Mouse (Mus musculus) cerebellum, adult 2 months (tissue): ENCODE measurements around the gene Smim4. TPM values are rescaled to one million over a fixed set of nuclear protein-coding genes. Genes with fewer than 3 reads are reported as not detected.

Source experiments
- DNase-seq, 2 experiments: peaks; one replicate each; pipeline ENCODE4 v3.0.0; 2021
- H3K27ac ChIP-seq: fragments of 200-500 bp; 2 replicates; pipeline ENCODE4 v1.5.1; 2012; ENCODE audit warnings: low read length, control low read depth, inconsistent platforms; ENCODE audit not compliant: insufficient read depth
- H3K27me3 ChIP-seq: fragments of 200-500 bp; 2 replicates; pipeline ENCODE4 v1.6.1; 2012; ENCODE audit warnings: inconsistent platforms, mild to moderate bottlenecking, low read length, moderate library complexity; ENCODE audit not compliant: control insufficient read depth, insufficient read depth
- H3K4me1 ChIP-seq: fragments of 200-500 bp; 2 replicates; pipeline ENCODE4 v1.6.1; 2011; ENCODE audit warnings: low read length; ENCODE audit not compliant: control insufficient read depth, insufficient read depth
- H3K4me3 ChIP-seq: fragments of 200-500 bp; replicated peaks from 2 replicates; pipeline ENCODE3; 2011; ENCODE audit warnings: mild to moderate bottlenecking, low read depth, low read length, control low read depth; ENCODE audit not compliant: insufficient read depth
- CTCF ChIP-seq: fragments of 200-500 bp; IDR thresholded peaks from 2 replicates; pipeline ENCODE4 v1.5.1; 2011; ENCODE audit warnings: low read depth, mild to moderate bottlenecking, control low read depth, low read length, moderate library complexity, borderline replicate concordance; ENCODE audit not compliant: insufficient read depth
- POLR2A ChIP-seq: fragments of 200-500 bp; IDR thresholded peaks from 2 replicates; pipeline ENCODE4 v1.6.1; 2011; ENCODE audit warnings: low read length, control low read depth, borderline replicate concordance; ENCODE audit not compliant: insufficient read depth
- WGBS: fragments of 180-500 bp; shearing (Covaris S2); methylation state at CpG from one replicate; pipeline ENCODE4 v1.1.7; 2018; 5-methylcytosine and 5-hydroxymethylcytosine counted together
- polyA plus RNA-seq: library from polyadenylated mRNA; depleted of rRNA; stranded (reverse); fragments of >200 nt; gene quantifications from 2 replicates; pipeline ENCODE4 v1.2.3, GENCODE M21; 2012

Smim4 gene
- polyA plus RNA-seq, 1 experiment, result 35.3 TPM

DNA sequence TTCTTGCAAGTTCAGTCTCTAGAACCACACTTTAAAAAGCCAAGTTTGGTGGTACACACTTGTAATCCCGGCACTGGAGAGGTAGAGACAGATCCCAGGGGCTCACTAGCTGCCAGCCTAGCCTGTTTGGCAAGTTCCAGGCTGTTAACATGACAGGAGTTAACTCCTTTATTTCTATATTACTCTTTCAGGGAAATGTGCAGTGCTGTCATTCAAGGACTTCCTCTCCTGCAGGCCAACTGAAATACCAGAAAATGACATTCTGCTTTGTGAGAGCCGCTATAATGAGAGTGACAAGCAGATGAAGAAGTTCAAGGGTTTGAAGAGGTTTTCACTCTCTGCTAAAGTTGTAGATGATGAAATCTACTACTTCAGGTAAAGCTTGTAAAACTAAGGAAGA, 23.6 kb downstream of the Smim4 start:
- TF ChIP-seq POLR2A (no peak), CTCF (no peak)
- no peak overlapping the region for H3K27ac ChIP-seq
- 83% methylated on average over 2 of the region's 2 CpGs for WGBS
- DNase-seq, result no peak
- no peaks in the 10 kb centered on the region for H3K27me3 ChIP-seq
- H3K4me1 ChIP-seq, result no peaks in the 10 kb centered on the region
- H3K4me3 ChIP-seq, result no peak overlapping the region

DNA sequence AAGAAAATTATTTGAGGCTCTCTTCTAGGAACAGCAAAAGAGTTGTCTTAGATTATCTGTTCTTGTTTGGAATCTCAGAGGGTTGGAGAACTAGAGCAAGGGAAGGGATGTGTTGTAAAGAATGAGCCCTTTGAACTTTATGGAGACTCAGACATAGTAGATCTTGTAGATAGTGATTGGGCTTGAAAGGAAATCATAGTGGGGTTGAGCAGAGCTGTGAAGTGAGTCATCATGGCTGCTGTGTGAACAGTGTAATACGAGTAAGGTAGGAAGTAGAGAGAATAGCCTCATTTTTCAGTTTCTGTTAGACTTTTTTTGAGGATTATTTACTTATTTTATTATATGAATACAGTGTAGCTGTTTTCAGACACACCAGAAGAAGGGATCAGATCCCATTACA, 38.8 kb downstream of the Smim4 start:
- no peak overlapping the region for H3K4me3 ChIP-seq
- no peak for DNase-seq
- WGBS, result 91% methylated on average over 1 of the region's 1 CpGs
- no peak overlapping the region for H3K27ac ChIP-seq
- H3K4me1 ChIP-seq, result no peaks in the 10 kb centered on the region
- H3K27me3 ChIP-seq, result no peaks in the 10 kb centered on the region
- TF ChIP-seq POLR2A, result no peak
- TF ChIP-seq CTCF, result no peak

- WGBS, result 92% methylated on average over 2 of the region's 2 CpGs
- no peak for DNase-seq
- H3K4me1 ChIP-seq, result no peaks in the 10 kb centered on the region
- no peak for TF ChIP-seq POLR2A
- H3K27ac ChIP-seq, result no peak overlapping the region
- no peaks in the 10 kb centered on the region for H3K27me3 ChIP-seq
- H3K4me3 ChIP-seq, result no peak overlapping the region
Observed at GRCm38 (mm10) chr14:31088515-31088914, 40.2 kb downstream of the Smim4 start.

DNA sequence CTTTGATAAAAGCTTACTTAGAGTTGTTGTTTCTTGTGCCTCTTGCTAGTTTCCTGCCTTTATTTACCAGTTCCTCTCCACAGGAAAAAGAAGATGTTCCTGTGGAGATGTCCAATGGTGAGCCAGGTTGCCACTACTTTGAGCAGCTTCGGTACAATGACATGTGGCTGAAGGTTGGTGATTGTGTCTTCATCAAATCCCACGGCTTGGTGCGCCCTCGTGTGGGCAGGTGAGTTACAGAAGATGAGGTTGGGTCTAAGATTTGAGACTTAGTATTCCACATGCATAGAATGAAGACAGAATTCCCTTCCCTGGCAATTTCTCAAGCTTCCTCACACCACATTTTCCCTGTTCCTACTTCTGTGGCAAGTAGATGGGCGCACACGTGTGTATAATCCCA, 41.3 kb downstream of the Smim4 start:
- 84% methylated on average over 6 of the region's 6 CpGs for WGBS
- TF ChIP-seq CTCF, result no peak
- no peak for TF ChIP-seq POLR2A

GRCm38 (mm10) chr14:31081147-31081546, 47.6 kb downstream of the Smim4 start:
- no peaks in the 10 kb centered on the region; the same call in 1 of the 2 replicates for H3K27me3 ChIP-seq
- no peak for DNase-seq
- no peak overlapping the region for H3K27ac ChIP-seq
- H3K4me1 ChIP-seq, result no peaks in the 10 kb centered on the region; the same call in 1 of the 2 replicates
- TF ChIP-seq POLR2A (no peak), CTCF (no peak)
- no peak overlapping the region for H3K4me3 ChIP-seq

More for the DNA sequence above, 41.3 kb downstream of the Smim4 start:
- DNase-seq, result no peak
- Histone ChIP-seq H3K27ac (no peak overlapping the region), H3K4me1 (no peaks in the 10 kb centered on the region), H3K27me3 (no peaks in the 10 kb centered on the region), H3K4me3 (no peak overlapping the region)

DNA sequence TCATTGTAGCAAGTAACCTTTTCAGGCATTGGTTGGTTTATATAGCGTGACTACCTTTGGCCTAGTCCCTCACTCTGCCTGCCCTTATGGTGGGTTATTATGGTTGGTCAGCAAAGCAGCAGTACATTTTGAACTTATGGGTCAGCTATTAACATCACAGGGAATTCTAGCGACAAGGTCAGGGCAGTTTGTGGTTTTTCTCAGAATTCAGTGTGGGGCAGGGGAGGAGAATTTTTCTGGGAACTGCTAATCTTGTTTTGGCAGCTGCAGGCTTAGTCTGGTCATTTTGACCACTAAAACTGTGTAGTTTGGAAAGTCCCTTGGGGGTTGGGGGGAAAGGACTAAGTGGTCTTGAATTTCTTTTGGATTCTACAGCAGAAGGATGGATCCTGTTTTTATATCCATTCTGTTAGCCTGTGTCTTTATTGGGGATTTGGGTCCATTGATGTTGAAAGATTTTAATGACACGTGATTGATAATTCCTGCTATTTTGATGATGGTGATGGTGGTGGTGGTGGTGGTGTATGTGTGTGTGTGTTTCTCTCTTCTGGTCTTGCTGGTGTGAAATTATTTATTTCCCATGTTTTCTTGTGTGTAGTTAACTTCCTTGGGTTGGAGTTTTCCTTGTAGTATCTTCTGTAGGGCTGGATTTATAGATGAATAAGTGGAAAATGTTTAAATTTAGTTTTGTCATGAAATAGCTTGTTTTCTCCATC, 49.3 kb downstream of the Smim4 start:
- no peaks in the 10 kb centered on the region; the same call in 1 of the 2 replicates for H3K4me1 ChIP-seq
- 96% methylated on average over 3 of the region's 3 CpGs for WGBS
- TF ChIP-seq POLR2A (no peak), CTCF (no peak)
- H3K27ac ChIP-seq, result no peak overlapping the region
- H3K27me3 ChIP-seq, result no peaks in the 10 kb centered on the region; the same call in 1 of the 2 replicates
- no peak for DNase-seq
- no peak overlapping the region for H3K4me3 ChIP-seq

DNA sequence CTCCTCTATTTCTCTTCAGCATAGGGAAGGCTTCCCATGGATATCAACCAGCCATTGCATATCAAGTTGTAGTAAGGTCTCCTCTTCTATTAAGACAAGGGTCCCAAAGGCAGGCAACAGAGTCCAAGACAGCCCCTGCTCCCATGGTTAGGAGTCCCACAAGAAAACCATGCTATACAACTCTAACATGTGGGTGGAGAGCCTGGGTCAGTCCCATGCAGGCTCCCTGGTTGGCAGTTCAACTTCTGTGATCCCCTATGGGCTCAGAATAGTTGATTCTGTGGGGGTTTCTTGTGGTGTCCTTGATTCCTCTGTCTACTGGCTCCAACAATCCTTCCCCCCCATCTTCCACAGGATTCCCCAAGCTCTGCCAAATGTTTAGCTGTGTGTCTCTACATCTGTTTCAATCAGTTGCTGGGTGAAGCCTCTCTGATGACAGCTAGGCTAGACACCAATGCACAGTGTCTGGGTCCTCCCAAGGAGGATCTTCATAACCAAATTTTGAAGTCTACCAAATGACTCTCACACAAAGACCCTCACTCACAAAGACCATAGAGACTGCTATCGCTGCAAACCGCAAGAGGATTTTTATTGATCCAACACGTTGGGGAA, 50.1 kb downstream of the Smim4 start:
- no peak for DNase-seq
- 98% methylated on average over 3 of the region's 3 CpGs for WGBS
- Histone ChIP-seq H3K4me1 (no peaks in the 10 kb centered on the region; the same call in 1 of the 2 replicates), H3K27ac (no peak overlapping the region), H3K27me3 (no peaks in the 10 kb centered on the region; the same call in 1 of the 2 replicates), H3K4me3 (no peak overlapping the region)
- TF ChIP-seq CTCF (no peak), POLR2A (no peak)
